Mouse (Mus musculus): ENCODE results near the gene Lce1a2.
"Not testable (repeated sequence)": the region's sequence is repeated elsewhere in the genome, so short reads cannot be mapped to it uniquely, and the experiment has no call there.

The Lce1a2 gene

DNA sequence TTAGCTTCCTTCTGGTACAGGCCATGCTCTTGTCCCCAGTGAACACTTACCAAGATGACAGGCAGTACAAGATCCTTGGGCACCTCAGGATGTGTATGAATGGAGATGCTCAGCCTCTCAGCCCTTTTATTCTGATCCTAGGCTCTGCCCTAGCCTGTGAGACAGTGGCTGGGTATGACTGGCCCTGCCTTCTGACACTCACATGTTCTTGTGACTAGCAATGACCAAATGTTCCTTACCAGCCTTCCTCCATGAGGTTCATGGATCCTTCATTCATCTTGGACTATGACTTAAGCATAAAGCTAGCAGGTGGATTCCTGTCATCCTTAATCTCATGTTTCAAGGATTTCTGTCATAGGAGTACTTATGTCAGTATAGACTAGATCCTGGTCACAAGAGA, at the start of gene Lce1a2:
Lce1a2 (minus strand) TSS at position 101 of the 400 bp plus-strand sequence.
- in situ Hi-C loops (cut with MboI, MseI), result no loop called here

GRCm38 (mm10) chr3:92715122-92715521, 45.0 kb upstream of the Lce1a2 start:
- in situ Hi-C loops (cut with MboI, MseI), result no loop called here

DNA sequence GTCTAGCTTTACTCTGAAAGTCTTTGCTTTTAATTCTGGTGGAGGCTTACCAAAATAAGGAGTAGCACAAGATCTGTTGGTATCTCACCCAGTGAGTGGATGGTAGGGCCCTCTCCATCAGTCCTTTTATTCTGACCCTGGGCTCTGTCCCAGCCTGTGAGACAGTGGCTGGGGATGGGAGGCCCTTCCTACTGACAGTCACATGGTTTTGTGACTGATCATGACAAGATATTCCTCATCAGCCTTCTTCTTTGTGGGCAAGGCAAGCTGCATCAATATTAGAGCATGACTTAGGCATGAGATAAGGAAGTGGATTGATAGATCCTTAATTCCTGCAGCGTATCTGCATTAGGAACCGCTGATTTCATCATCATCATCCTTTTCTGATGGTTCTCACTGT, 38.9 kb upstream of the Lce1a2 start, which contains the start of gene Lce1e:
Lce1e (minus strand) TSS at position 101 of the 400 bp plus-strand sequence.
- in situ Hi-C loops (cut with MboI, MseI), result no loop called here

- in situ Hi-C loops (cut with MboI, MseI), result no loop called here
Measured at GRCm38 (mm10) chr3:92694613-92695012, 24.5 kb upstream of the Lce1a2 start.

DNA sequence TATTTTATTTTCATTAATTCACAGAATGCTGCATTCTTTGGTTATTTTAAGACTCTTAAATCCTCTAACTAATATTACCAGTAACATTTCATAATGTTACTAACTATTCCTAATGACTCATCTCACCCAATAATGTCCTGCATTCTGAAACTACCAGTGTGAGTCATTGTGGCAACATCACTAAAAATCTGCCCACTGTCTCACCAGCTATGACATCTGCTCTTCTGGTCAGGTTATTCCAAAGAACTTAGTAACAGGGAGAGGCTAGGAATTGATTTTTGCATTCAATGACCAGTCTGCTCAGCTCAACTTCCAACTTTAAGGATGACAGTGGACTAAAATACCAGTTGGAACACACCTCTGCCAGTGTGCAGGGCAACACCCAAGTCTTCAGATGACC, 21.6 kb upstream of the Lce1a2 start:
- in situ Hi-C loops (cut with MboI, MseI), result no loop called here

DNA sequence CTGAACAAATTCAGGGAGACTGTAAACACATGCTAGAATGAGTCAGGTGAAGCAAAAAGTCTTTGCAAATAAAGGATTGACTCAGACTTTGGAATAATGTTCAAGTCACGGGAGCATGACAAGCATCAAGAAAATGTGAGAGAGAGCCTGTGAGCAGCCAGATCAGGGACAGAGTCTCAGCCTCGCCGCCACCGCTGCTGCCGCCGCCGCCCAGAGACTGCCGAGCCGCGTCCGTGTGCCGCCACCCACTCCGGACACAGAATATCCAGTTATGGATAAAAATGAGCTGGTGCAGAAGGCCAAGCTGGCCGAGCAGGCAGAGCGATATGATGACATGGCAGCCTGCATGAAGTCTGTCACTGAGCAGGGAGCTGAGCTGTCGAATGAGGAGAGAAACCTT, 19.0 kb upstream of the Lce1a2 start:
- in situ Hi-C loops (cut with MboI, MseI), result not testable (repeated sequence)

DNA sequence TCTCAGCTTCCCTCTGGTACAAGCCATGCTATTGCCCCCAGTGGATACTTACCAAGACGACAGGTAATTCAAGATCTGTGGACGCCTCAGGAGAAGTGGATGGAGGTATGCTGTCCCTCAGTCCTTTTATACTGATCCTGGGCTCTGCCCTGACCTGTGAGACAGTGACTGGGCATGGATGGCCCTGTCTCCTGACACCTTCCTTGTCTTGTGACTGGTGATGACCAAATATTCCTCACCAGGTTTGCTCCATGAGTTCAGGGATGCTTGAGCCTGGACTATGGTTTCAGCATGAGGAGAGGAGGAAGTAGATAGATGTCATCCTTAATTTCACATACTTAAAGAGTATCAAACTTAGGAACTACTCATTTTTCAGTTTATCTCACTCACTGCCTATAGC, 17.0 kb upstream of the Lce1a2 start, which contains the start of gene Lce1d:
Lce1d (minus strand) TSS at position 101 of the 400 bp plus-strand sequence.
- in situ Hi-C loops (cut with MboI, MseI), result no loop called here

DNA sequence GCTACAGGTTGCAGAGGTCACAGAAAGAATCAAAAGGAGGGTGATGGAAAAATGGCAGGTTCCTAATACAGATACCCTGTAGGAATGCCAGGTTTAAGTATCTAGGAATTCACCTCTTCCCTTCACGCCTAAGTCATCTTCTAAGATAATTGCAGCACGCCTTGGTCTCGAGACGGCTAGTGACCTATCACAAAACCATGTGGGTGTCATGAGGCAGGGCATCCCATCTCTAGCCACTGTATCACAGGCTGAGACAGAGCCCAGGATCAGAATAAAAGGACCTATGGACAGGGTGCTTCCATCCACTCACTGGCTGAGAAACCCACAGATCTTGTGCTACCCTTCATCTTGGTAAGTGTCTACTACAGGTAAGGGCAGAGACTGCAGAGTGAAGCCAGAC, 8.8 kb upstream of the Lce1a2 start, which contains the start of gene Lce1c:
Lce1c (plus strand) TSS at position 301 of the 400 bp plus-strand sequence.
- in situ Hi-C loops (cut with MboI, MseI), result no loop called here

DNA sequence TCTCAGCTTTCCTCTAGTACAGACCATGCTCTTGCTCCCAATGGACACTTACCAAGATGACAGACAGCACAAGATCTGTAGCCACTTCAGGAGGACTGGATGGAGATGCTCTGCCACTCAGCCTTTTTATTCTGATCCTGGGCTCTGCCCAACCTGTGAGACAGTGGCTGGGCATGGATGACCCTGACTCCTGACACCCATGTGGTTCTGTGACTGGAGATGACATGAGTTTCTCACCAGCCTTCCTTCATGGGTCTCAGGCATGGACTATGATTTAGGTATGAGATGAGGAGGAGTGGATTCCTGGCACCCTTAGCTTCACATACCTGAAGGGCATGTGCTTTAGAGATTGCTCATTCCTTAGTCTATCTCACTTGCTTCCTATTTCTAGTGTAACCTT, 13.3 kb downstream of the Lce1a2 start, which contains the start of gene Lce1b:
Lce1b (minus strand) TSS at position 101 of the 400 bp plus-strand sequence.
- in situ Hi-C loops (cut with MboI, MseI), result no loop called here

DNA sequence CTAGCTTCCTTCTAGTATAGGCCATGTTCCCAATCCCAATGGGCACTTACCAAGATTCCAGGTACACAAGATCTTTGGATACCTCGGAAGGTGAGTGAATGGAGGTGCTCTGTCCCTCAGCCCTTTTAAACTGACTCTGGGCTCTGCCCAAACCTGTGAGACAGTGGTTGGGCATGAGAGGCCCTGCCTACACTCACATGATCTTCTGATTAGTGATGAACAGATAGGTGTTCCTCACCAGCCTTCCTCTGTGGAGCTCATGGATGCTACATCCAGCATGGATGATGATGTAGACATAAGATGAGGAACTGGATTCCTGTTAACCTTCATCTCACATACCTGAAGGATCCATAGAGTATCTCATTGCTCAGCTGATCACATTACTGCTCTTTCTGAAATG, 21.9 kb downstream of the Lce1a2 start, which contains the start of gene Lce1a1:
Lce1a1 (minus strand) TSS at position 101 of the 400 bp plus-strand sequence.
- in situ Hi-C loops (cut with MboI, MseI), result no loop called here

GRCm38 (mm10) chr3:92639854-92640253, 30.3 kb downstream of the Lce1a2 start:
- in situ Hi-C loops (cut with MboI, MseI), result no loop called here

DNA sequence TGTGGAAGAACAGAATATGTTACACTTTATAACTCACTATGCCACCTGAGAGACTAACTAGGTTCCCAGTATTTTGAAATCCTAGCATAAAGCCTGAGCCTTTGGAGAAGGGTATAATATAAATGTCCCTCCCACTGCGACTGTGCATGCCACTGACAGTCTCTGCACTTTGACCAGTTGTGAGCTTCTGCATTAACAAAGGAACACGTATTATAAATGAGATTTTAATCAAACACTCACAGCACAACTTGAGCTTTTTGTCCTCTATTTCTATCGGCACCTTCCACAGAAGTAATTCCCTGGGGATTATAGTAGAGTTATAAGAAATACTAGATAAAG, 31.5 kb downstream of the Lce1a2 start:
- in situ Hi-C loops (cut with MboI, MseI), result no loop called here

- in situ Hi-C loops (cut with MboI, MseI), result no loop called here
Measured at GRCm38 (mm10) chr3:92637745-92638652, 32.1 kb downstream of the Lce1a2 start.

- in situ Hi-C loops (cut with MboI, MseI), result no loop called here
Measured at GRCm38 (mm10) chr3:92621560-92621959, 48.6 kb downstream of the Lce1a2 start, which contains the start of gene Lce6a. TSS of gene Lce6a (minus strand) at chr3:92621660.

All from T-helper 1 cell (primary cell).